8 mouse cellular contexts compared by ENCODE assay signal in the genomic region with DNA sequence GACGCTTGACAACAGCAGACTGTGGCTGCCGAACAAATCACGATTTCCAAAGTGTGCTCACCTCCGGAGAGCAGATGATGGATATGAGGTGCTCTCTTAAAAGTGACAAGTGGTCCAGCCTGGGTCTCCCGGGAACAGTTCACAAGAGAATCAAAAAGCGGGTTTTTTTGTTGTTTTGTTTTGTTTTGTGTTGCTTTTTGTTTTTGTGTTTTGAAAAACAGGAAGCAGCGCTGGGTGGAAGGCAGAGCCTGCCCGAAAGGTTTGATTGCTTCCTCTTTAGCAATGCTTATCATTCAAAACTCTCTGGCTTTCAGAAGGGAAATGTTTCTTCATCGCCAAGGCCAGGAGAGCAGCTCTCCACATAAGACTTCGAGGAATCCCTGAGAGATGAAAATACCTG. TPM values are rescaled to one million over a fixed set of nuclear protein-coding genes. Genes with fewer than 3 reads are reported as not detected.
DNase-seq lines count a peak whose midpoint lies in the region; ATAC-seq lines count a peak whose summit lies in the region.

No protein-coding gene starts in this region.

- H3K27ac ChIP-seq in forebrain, embryonic 13.5 days, result no peak overlapping the region
- peak overlapping the region; percentile 87 for H3K27ac ChIP-seq in limb, embryonic 15.5 days

- peak; percentile 25 to 38 for DNase-seq in spleen, postnatal 36 days (ENCODE audit: low spot score in 2 of 2)
- DNase-seq in spleen, postnatal 14 days (ENCODE audit: low spot score in 2 of 2), result no peak
- peak; percentile 28 to 42 for DNase-seq in natural killer cell, adult 2 months (ENCODE audit: low spot score in 2 of 2)
- no peak for DNase-seq in right cerebral cortex, postnatal 4 days
- no peak for DNase-seq in cerebellum, postnatal 4 days (ENCODE audit: low spot score in 2 of 2)
- DNase-seq in kidney, postnatal 25 days, result no peak

- H3K4me3 ChIP-seq in forebrain, embryonic 13.5 days, result peak overlapping the region; percentile 94
- peak overlapping the region; percentile 93 for H3K4me3 ChIP-seq in limb, embryonic 15.5 days

- peak overlapping the region; percentile 94 for H3K4me2 ChIP-seq in forebrain, embryonic 13.5 days
- H3K4me2 ChIP-seq in limb, embryonic 15.5 days, result peak overlapping the region; percentile 69

- H3K9ac ChIP-seq in forebrain, embryonic 13.5 days, result peak overlapping the region; percentile 64
- no peak overlapping the region for H3K9ac ChIP-seq in limb, embryonic 15.5 days

- no peaks in the 10 kb centered on the region for H3K36me3 ChIP-seq in forebrain, embryonic 13.5 days (ENCODE audit: poor library complexity, severe bottlenecking)
- no peaks in the 10 kb centered on the region for H3K36me3 ChIP-seq in limb, embryonic 15.5 days

- H3K27me3 ChIP-seq in forebrain, embryonic 13.5 days, result no peaks in the 10 kb centered on the region
- H3K27me3 ChIP-seq in limb, embryonic 15.5 days, result no peaks in the 10 kb centered on the region

- no peaks in the 10 kb centered on the region; the same call in 1 of the 2 replicates for H3K9me3 ChIP-seq in forebrain, embryonic 13.5 days (replicated peaks)
- H3K9me3 ChIP-seq in limb, embryonic 15.5 days, result no peaks in the 10 kb centered on the region

- no peak; the same call in 1 of the 2 replicates for ATAC-seq in forebrain, embryonic 13.5 days
- ATAC-seq in limb, embryonic 15.5 days (ENCODE audit: insufficient number of reproducible peaks, low FRiP score, low TSS enrichment, low read depth), result no peak

- 23% methylated on average over 10 of the region's 10 CpGs for WGBS in forebrain, embryonic 13.5 days
- WGBS in limb, embryonic 15.5 days, result 20% methylated on average over 10 of the region's 10 CpGs

- peaks cover 28% of the 10 kb centered on the region for H3K4me1 ChIP-seq in forebrain, embryonic 13.5 days
- H3K4me1 ChIP-seq in limb, embryonic 15.5 days, result peaks cover 19% of the 10 kb centered on the region

RNA-seq across cellular contexts. Expression of gene Cebpg, which starts 0.6 kb away (rescaled TPM):
- 60.8 and 61.7 TPM in 2 replicates for polyA plus RNA-seq in forebrain, embryonic 13.5 days (2015; fragmentation: Nextera tagmentation; extraction: Ambion mirVana)
- polyA plus RNA-seq in limb, embryonic 15.5 days (2015; fragmentation: Nextera tagmentation; extraction: Ambion mirVana), result 36.6 and 43.0 TPM in 2 replicates

Comparison
In these comparisons a context has a peak if more than half of its experiments do, and no peak if none do; other contexts are left out.
1. DNase-seq: peak in spleen, postnatal 36 days (2 of 2) and natural killer cell, adult 2 months (2 of 2); none in spleen, postnatal 14 days (0 of 2), right cerebral cortex, postnatal 4 days (single experiment), cerebellum, postnatal 4 days (0 of 2) and kidney, postnatal 25 days (0 of 2).